In the genomic region with DNA sequence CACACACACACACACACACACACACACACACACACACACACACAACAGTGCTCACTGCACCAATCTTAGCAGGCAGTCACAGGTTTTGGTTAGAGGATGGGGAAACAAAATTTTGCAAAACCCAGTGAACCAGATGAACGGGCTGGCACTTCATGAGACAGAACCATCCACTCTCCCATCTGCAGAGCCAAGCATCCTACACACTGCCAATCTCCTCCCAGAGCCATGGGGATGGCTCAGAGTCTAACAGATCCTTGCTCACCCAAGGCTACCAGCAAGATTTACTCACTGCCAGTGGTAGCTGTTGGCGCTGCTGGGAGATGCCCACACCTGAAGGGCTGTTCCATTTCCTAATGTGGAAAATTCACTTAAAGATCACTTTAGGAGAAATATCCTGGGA, we compare ENCODE assay signal across 16 mouse cellular contexts.
DNase-seq lines count a peak whose midpoint lies in the region; ATAC-seq lines count a peak whose summit lies in the region.
"Had no signal": no experiment of that assay in that cellular context is flagged by ENCODE, and none has a peak within 500 bp of the region (broad histone marks: within the 10 kb centered on the region; RNA-seq: fewer than 3 reads in every experiment).

No protein-coding gene starts in this region.

- peak; percentile 43; the same call in 1 of the 2 replicates for ATAC-seq in forebrain, embryonic 14.5 days
- no peak for ATAC-seq in forebrain, embryonic 11.5 days (replicated peaks; ENCODE audit: low FRiP score)
- no peak for ATAC-seq in midbrain, embryonic 16.5 days
- ATAC-seq: hindbrain, postnatal 0 days had no signal

- WGBS in forebrain, embryonic 14.5 days: 87% methylated on average over 2 of the region's 2 CpGs
- WGBS in forebrain, embryonic 11.5 days: 89% methylated on average over 2 of the region's 2 CpGs
- WGBS in midbrain, embryonic 16.5 days: 91% methylated on average over 2 of the region's 2 CpGs

- no peak overlapping the region for H3K9ac ChIP-seq in forebrain, embryonic 14.5 days (ENCODE audit: low read length)
- H3K9ac ChIP-seq in forebrain, embryonic 11.5 days (ENCODE audit: low read length): no peak overlapping the region
- H3K9ac ChIP-seq in midbrain, embryonic 16.5 days (ENCODE audit: low read depth, low read length): no peak overlapping the region
- H3K9ac ChIP-seq: limb, embryonic 13.5 days had no signal

- no peaks in the 10 kb centered on the region for H3K4me1 ChIP-seq in forebrain, embryonic 14.5 days (ENCODE audit: control insufficient read depth, insufficient read depth, low read length)
- no peaks in the 10 kb centered on the region for H3K4me1 ChIP-seq in forebrain, embryonic 11.5 days (replicated peaks; ENCODE audit: control insufficient read depth, insufficient read depth, low read length)
- H3K4me1 ChIP-seq in midbrain, embryonic 16.5 days (ENCODE audit: control insufficient read depth, insufficient read depth, low read length): no peaks in the 10 kb centered on the region
- H3K4me1 ChIP-seq: embryonic facial prominence, embryonic 10.5 days; limb, embryonic 13.5 days had no signal

- no peak overlapping the region for H3K27ac ChIP-seq in forebrain, embryonic 14.5 days (ENCODE audit: low read depth, low read length)
- H3K27ac ChIP-seq in forebrain, embryonic 11.5 days (ENCODE audit: low read depth, low read length): no peak overlapping the region
- H3K27ac ChIP-seq in midbrain, embryonic 16.5 days (ENCODE audit: low read length): no peak overlapping the region
- H3K27ac ChIP-seq: embryonic facial prominence, embryonic 10.5 days; hindbrain, postnatal 0 days; limb, embryonic 13.5 days had no signal

- H3K27me3 ChIP-seq in forebrain, embryonic 14.5 days (replicated peaks; ENCODE audit: control insufficient read depth, insufficient read depth, low read length): no peaks in the 10 kb centered on the region
- no peaks in the 10 kb centered on the region for H3K27me3 ChIP-seq in forebrain, embryonic 11.5 days (ENCODE audit: control insufficient read depth, insufficient read depth, low read length)
- no peaks in the 10 kb centered on the region for H3K27me3 ChIP-seq in midbrain, embryonic 16.5 days (ENCODE audit: control insufficient read depth, insufficient read depth, low read depth, low read length)
- H3K27me3 ChIP-seq: limb, embryonic 13.5 days had no signal

- H3K9me3 ChIP-seq in forebrain, embryonic 14.5 days (replicated peaks; ENCODE audit: control insufficient read depth, low read length): no peaks in the 10 kb centered on the region
- H3K9me3 ChIP-seq in forebrain, embryonic 11.5 days (ENCODE audit: control insufficient read depth, low read length): no peaks in the 10 kb centered on the region
- H3K9me3 ChIP-seq in midbrain, embryonic 16.5 days (replicated peaks; ENCODE audit: control insufficient read depth, low read length, poor library complexity, severe bottlenecking): no peaks in the 10 kb centered on the region
- H3K9me3 ChIP-seq: embryonic facial prominence, embryonic 10.5 days; limb, embryonic 13.5 days had no signal

- no peak overlapping the region for H3K4me2 ChIP-seq in forebrain, embryonic 14.5 days (ENCODE audit: low read length)
- H3K4me2 ChIP-seq in forebrain, embryonic 11.5 days (ENCODE audit: low read depth, low read length, severe bottlenecking): no peak overlapping the region
- H3K4me2 ChIP-seq in midbrain, embryonic 16.5 days (ENCODE audit: low read length): no peak overlapping the region
- H3K4me2 ChIP-seq: heart, embryonic 11.5 days; limb, embryonic 13.5 days had no signal

- no peak overlapping the region for H3K4me3 ChIP-seq in forebrain, embryonic 14.5 days (ENCODE audit: low read depth, low read length)
- no peak overlapping the region for H3K4me3 ChIP-seq in forebrain, embryonic 11.5 days (ENCODE audit: low read depth, low read length)
- H3K4me3 ChIP-seq in midbrain, embryonic 16.5 days (ENCODE audit: low read depth, low read length): no peak overlapping the region
- H3K4me3 ChIP-seq: embryonic facial prominence, embryonic 10.5 days; limb, embryonic 13.5 days had no signal

- no peaks in the 10 kb centered on the region for H3K36me3 ChIP-seq in forebrain, embryonic 14.5 days (ENCODE audit: control insufficient read depth, insufficient read depth, low read length)
- no peaks in the 10 kb centered on the region for H3K36me3 ChIP-seq in forebrain, embryonic 11.5 days (ENCODE audit: control insufficient read depth, insufficient read depth, low read length)
- no peaks in the 10 kb centered on the region for H3K36me3 ChIP-seq in midbrain, embryonic 16.5 days (ENCODE audit: control insufficient read depth, insufficient read depth, low read length)
- H3K36me3 ChIP-seq: embryonic facial prominence, embryonic 10.5 days; limb, embryonic 13.5 days had no signal

- peak; percentile 29 for DNase-seq in forebrain, embryonic 14.5 days (ENCODE audit: low spot score)
- DNase-seq in forebrain, embryonic 11.5 days (ENCODE audit: low spot score): no peak
- peak; percentile 93 for DNase-seq in brain, adult 2 months (ENCODE audit: low read depth, low spot score)
- DNase-seq in cerebellum, postnatal 14 days: peak; percentile 40 to 63
- DNase-seq in layer of hippocampus, adult 9-11 months: peak; percentile 76
- DNase-seq in kidney, adult 18-20 months: no peak
- DNase-seq in MN1 (ENCODE audit: low spot score): no peak
- DNase-seq: adrenal gland, adult 2 months; gastrocnemius, postnatal 25 days; heart, postnatal 36 days; midbrain, embryonic 14.5 days had no signal

Comparison
In these comparisons a context has a peak if more than half of its experiments do, and no peak if none do; other contexts are left out.
1. DNase-seq: peak in forebrain, embryonic 14.5 days (single experiment), brain, adult 2 months (single experiment), cerebellum, postnatal 14 days (2 of 2) and layer of hippocampus, adult 9-11 months (single experiment); none in forebrain, embryonic 11.5 days (single experiment), kidney, adult 18-20 months (single experiment) and MN1 (single experiment).